Mouse (Mus musculus) CH12.LX (cell line): Measurements from ENCODE around the gene Ebf1. TPM values are rescaled to one million over a fixed set of nuclear protein-coding genes. Genes with fewer than 3 reads are reported as not detected.

Source experiments
- DNase-seq: peaks from one replicate; pipeline ENCODE4 v3.0.0-alpha.2; 2013; ENCODE audit errors: extremely low read depth
- H3K27ac ChIP-seq: 2 replicates; pipeline ENCODE4 v1.5.1; 2012; ENCODE audit warnings: low read depth, mild to moderate bottlenecking, control low read depth, moderate library complexity; ENCODE audit not compliant: insufficient read depth
- H3K27me3 ChIP-seq: replicated peaks from 2 replicates; pipeline ENCODE3; 2012; ENCODE audit warnings: inconsistent platforms
- H3K36me3 ChIP-seq, 2 experiments: replicated peaks in 1 of 2; 2 replicates each; pipeline versions ENCODE3 to v1.6.1; 2012; ENCODE audit warnings: inconsistent platforms in 1 of 2, low read length in 1 of 2, mild to moderate bottlenecking in 1 of 2, mixed read lengths in 1 of 2, moderate library complexity in 1 of 2; ENCODE audit not compliant: control insufficient read depth in 1 of 2, insufficient read depth in 1 of 2
- H3K4me1 ChIP-seq, 2 experiments: 2 replicates each; pipeline ENCODE4 v1.6.1; 2012; ENCODE audit warnings: inconsistent platforms in 1 of 2, moderate library complexity in 1 of 2; ENCODE audit not compliant: insufficient read depth in 2 of 2, control insufficient read depth in 1 of 2
- H3K4me2 ChIP-seq: 2 replicates; pipeline ENCODE4 v1.6.1; 2012; ENCODE audit warnings: low read depth, mild to moderate bottlenecking, control low read depth; ENCODE audit not compliant: poor library complexity, insufficient read depth, severe bottlenecking
- H3K4me3 ChIP-seq, 3 experiments: fragments of 150-350 bp in 1 of 3; sonication (generic) in 1 of 3; replicated peaks in 1 of 3; 2 replicates each; pipeline versions ENCODE3 to v1.5.1; 2011 to 2012; ENCODE audit warnings: low read depth in 2 of 3, low read length in 2 of 3, mild to moderate bottlenecking in 2 of 3, moderate library complexity in 2 of 3, control low read depth in 1 of 3, improper control_type of control experiment in 1 of 3, inconsistent platforms in 1 of 3, mixed read lengths in 1 of 3; ENCODE audit not compliant: poor library complexity in 1 of 3
- H3K79me2 ChIP-seq: replicated peaks from 2 replicates; pipeline ENCODE4 v1.6.1; 2012; ENCODE audit warnings: mild to moderate bottlenecking, moderate library complexity; ENCODE audit not compliant: control insufficient read depth, poor library complexity, insufficient read depth, severe bottlenecking; ENCODE audit errors: extremely low read depth
- H3K9ac ChIP-seq: 2 replicates; pipeline ENCODE4 v1.6.1; 2012; ENCODE audit warnings: low read depth, mild to moderate bottlenecking, control low read depth, moderate library complexity; ENCODE audit not compliant: insufficient read depth
- H3K9me3 ChIP-seq: replicated peaks from 2 replicates; pipeline ENCODE3; 2012; ENCODE audit warnings: low read length, inconsistent platforms, mixed read lengths
- CHD2 ChIP-seq: IDR thresholded peaks from 2 replicates; pipeline ENCODE4 v1.6.1; 2011; ENCODE audit warnings: low read length, improper control_type of control experiment
- CTCF ChIP-seq, 2 experiments: IDR thresholded peaks in 1 of 2; conservative IDR thresholded peaks in 1 of 2; 2 replicates each; pipeline ENCODE4 v1.5.1; 2011 to 2012; ENCODE audit warnings: low read depth in 2 of 2, low read length in 2 of 2, improper control_type of control experiment in 1 of 2, inconsistent platforms in 1 of 2, mild to moderate bottlenecking in 1 of 2, moderate library complexity in 1 of 2
- E2F4 ChIP-seq: IDR thresholded peaks from 2 replicates; pipeline ENCODE4 v1.6.1; 2011; ENCODE audit warnings: low read depth, low read length, improper control_type of control experiment; ENCODE audit not compliant: insufficient replicate concordance
- ELF1 ChIP-seq: IDR thresholded peaks from 2 replicates; pipeline ENCODE4 v1.6.1; 2014; ENCODE audit warnings: low read depth, mild to moderate bottlenecking, inconsistent platforms, low read length, improper control_type of control experiment
- ETS1 ChIP-seq: conservative IDR thresholded peaks from 2 replicates; pipeline ENCODE4 v1.6.1; 2012; ENCODE audit warnings: low read depth, mild to moderate bottlenecking, inconsistent platforms, low read length, improper control_type of control experiment, moderate library complexity
- JUND ChIP-seq: conservative IDR thresholded peaks from 2 replicates; pipeline ENCODE4 v1.6.1; 2011; ENCODE audit warnings: low read depth, low read length, improper control_type of control experiment
- MAFK ChIP-seq: IDR thresholded peaks from 2 replicates; pipeline ENCODE4 v1.6.1; 2011; ENCODE audit warnings: low read length, improper control_type of control experiment; ENCODE audit not compliant: insufficient replicate concordance
- MAZ ChIP-seq: IDR thresholded peaks from 2 replicates; pipeline ENCODE4 v1.6.1; 2012; ENCODE audit warnings: low read depth, mild to moderate bottlenecking, inconsistent platforms, low read length, improper control_type of control experiment, moderate library complexity
- MEF2A ChIP-seq: IDR thresholded peaks from 2 replicates; pipeline ENCODE4 v1.6.1; 2014; ENCODE audit warnings: low read depth, mild to moderate bottlenecking, inconsistent platforms, low read length, improper control_type of control experiment, borderline replicate concordance
- MYC ChIP-seq: IDR thresholded peaks from 2 replicates; pipeline ENCODE4 v1.6.1; 2011; ENCODE audit warnings: low read depth, mild to moderate bottlenecking, improper control_type of control experiment, low read length
- NELFE ChIP-seq: IDR thresholded peaks from 2 replicates; pipeline ENCODE4 v1.6.1; 2011; ENCODE audit warnings: low read depth, low read length, improper control_type of control experiment
- NRF1 ChIP-seq: IDR thresholded peaks from 2 replicates; pipeline ENCODE4 v1.6.1; 2014; ENCODE audit warnings: low read depth, mild to moderate bottlenecking, inconsistent platforms, low read length, improper control_type of control experiment, moderate library complexity
- POLR2AphosphoS2 ChIP-seq: IDR thresholded peaks from 2 replicates; pipeline ENCODE4 v1.6.1; 2011; ENCODE audit warnings: low read depth, low read length, improper control_type of control experiment
- RCOR1 ChIP-seq: conservative IDR thresholded peaks from 2 replicates; pipeline ENCODE4 v1.6.1; 2012; ENCODE audit warnings: low read depth, mild to moderate bottlenecking, inconsistent platforms, low read length, improper control_type of control experiment
- SIN3A ChIP-seq: IDR thresholded peaks from 2 replicates; pipeline ENCODE4 v1.6.1; 2012; ENCODE audit warnings: low read length, improper control_type of control experiment, inconsistent platforms
- TBP ChIP-seq: conservative IDR thresholded peaks from 2 replicates; pipeline ENCODE4 v1.6.1; 2011; ENCODE audit warnings: low read depth, low read length, improper control_type of control experiment
- TCF12 ChIP-seq: IDR thresholded peaks from 2 replicates; pipeline ENCODE4 v1.6.1; 2014; ENCODE audit warnings: low read depth, mild to moderate bottlenecking, inconsistent platforms, low read length, improper control_type of control experiment
- UBTF ChIP-seq: IDR thresholded peaks from 2 replicates; pipeline ENCODE4 v1.6.1; 2012; ENCODE audit warnings: low read depth, mild to moderate bottlenecking, inconsistent platforms, low read length, improper control_type of control experiment, moderate library complexity
- USF1 ChIP-seq: IDR thresholded peaks from 2 replicates; pipeline ENCODE4 v1.6.1; 2014; ENCODE audit warnings: low read depth, mild to moderate bottlenecking, inconsistent platforms, low read length, improper control_type of control experiment
- ZC3H11A ChIP-seq: IDR thresholded peaks from 2 replicates; pipeline ENCODE4 v1.6.1; 2012; ENCODE audit warnings: low read depth, mild to moderate bottlenecking, inconsistent platforms, low read length, improper control_type of control experiment
- ZKSCAN1 ChIP-seq: IDR thresholded peaks from 2 replicates; pipeline ENCODE4 v1.6.1; 2012; ENCODE audit warnings: low read depth, inconsistent platforms, low read length, improper control_type of control experiment, borderline replicate concordance
- ZMIZ1 ChIP-seq: IDR thresholded peaks from 2 replicates; pipeline ENCODE4 v1.6.1; 2012; ENCODE audit warnings: low read depth, mild to moderate bottlenecking, inconsistent platforms, low read length, improper control_type of control experiment
- dilution Hi-C: fragments of 300-500 bp; cut with MboI; formaldehyde crosslinking; loops from 2 replicates; pipeline ENCODE4 v1.14.3; 2020; ENCODE audit warnings: low sequenced_read_pairs; ENCODE audit not compliant: extremely low pct_unique_long_range_greater_than_20kb, extremely low pct_ligation_motif_present
- in situ Hi-C: fragments of 300-500 bp; cut with MboI; formaldehyde crosslinking; loops from 3 replicates; pipeline ENCODE4 v1.14.3; 2019; ENCODE audit warnings: low sequenced_read_pairs, low pct_ligation_motif_present, low pct_unique_long_range_greater_than_20kb, mixed read lengths
- polyA plus RNA-seq: library from polyadenylated mRNA; unstranded; fragments of >175 nt; gene quantifications from 2 replicates; pipeline ENCODE4 v1.2.1, GENCODE M21; 2012; ENCODE audit warnings: low read depth; ENCODE audit not compliant: insufficient read length
- total RNA-seq, 2 experiments: library from RNA; depleted of rRNA; stranded (reverse); fragments of 300-350 nt in 1 of 2; fragments of >200 nt in 1 of 2; gene quantifications; 2 replicates each; pipeline ENCODE4 v1.2.3; 2012 to 2014

The Ebf1 gene
- total and polyA plus RNA-seq, 3 experiments = 37.8 to 60.7 (median 42.8) TPM

DNA sequence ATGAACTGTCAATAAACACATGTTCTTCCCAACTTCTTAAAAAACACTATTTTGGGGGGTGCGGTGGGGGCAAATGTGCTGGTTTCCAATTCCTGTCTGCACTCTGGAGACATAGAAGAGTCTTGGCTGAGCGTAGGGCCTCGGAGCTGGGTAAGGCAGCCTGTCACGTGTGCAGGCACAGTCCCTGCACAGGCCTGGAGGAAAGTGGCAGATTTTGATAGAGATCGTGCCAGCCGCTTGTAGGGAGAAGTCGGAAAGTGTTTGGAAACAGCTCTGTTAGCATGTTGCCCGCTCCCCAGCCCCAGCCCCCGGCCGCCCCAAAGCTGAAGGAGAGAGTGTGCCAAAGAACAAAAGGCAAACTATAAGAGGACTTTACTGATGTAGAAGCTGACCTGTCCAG is 121.7 kb downstream of the Ebf1 start:
- Histone ChIP-seq H3K27me3 (no peaks in the 10 kb centered on the region), H3K36me3 (peaks cover 15 to 56% of the 10 kb centered on the region in 2 experiments), H3K4me3 (no peak overlapping the region), H3K9me3 (no peaks in the 10 kb centered on the region), H3K4me2 (no peak overlapping the region), H3K4me1 (peaks cover 0 to 24% of the 10 kb centered on the region in 2 experiments; a peak in 2 of 4 replicates), H3K79me2 (peaks cover 23% of the 10 kb centered on the region), H3K27ac (no peak overlapping the region), H3K9ac (no peak overlapping the region)
- TF ChIP-seq ZMIZ1 (no peak), ETS1 (no peak), RCOR1 (no peak), TCF12 (no peak), ZKSCAN1 (no peak), SIN3A (no peak), CTCF (conservative IDR thresholded peaks at IDR 0.05 in 1 of 2, IDR thresholded peaks at IDR 0.05 in 1 of 2; ENCODE audit: low read depth in 2 of 2, low read length in 2 of 2) (no peak), ZC3H11A (no peak), CHD2 (no peak), MYC (no peak), MEF2A (no peak), MAFK (no peak), NELFE (no peak), USF1 (no peak), ELF1 (no peak), E2F4 (no peak), TBP (no peak), MAZ (no peak), JUND (no peak), UBTF (no peak)
- in situ Hi-C loops = no loop called here
- dilution Hi-C loops = no loop called here
- no peak for DNase-seq

DNA sequence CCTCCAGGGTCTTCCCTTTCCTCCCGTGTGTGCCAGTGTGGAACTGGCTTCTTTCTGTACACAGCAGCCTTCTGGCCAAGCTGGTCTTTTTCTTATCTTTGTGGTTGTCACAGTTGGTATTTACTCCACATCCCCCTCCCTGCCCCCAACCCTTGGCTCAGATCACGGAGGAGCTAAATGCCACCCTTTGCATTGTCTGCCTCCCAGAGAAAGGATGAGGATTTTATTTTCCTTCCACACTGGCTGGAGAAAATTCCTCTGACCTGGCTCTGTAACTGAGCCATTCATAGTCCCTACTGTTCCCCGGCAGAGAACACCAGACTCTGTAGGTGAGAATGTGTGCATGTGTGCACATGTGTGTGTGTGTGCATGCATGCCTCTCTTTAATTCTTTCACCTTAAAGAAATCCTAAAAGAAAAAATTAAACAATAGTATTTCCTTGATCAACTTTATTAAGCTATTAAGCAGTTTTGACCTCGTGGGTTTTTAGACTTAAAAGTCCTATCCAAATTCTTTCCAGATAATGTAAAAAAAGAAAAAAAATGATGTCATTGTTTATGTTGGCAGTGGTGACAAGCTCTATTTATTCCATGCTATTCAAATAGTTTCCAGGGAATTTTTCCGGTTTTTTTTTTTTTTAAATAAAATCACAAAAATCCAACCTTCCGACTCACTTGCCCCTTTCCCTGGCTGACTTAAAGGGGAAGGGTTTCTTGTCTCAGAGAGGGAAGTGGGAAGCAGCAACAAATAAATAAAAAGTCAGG is 123.3 kb downstream of the Ebf1 start:
- H3K9ac ChIP-seq = no peak overlapping the region
- H3K4me3 ChIP-seq = no peak overlapping the region
- peaks cover 6 to 40% of the 10 kb centered on the region in 2 experiments; a peak in 3 of 4 replicates for H3K4me1 ChIP-seq
- H3K4me2 ChIP-seq = no peak overlapping the region
- peaks cover 23% of the 10 kb centered on the region; the same call in 1 of the 2 replicates for H3K79me2 ChIP-seq
- no peak for DNase-seq
- no peak overlapping the region for H3K27ac ChIP-seq
- no peaks in the 10 kb centered on the region for H3K27me3 ChIP-seq
- peaks cover 9 to 45% of the 10 kb centered on the region in 2 experiments for H3K36me3 ChIP-seq
- H3K9me3 ChIP-seq = no peaks in the 10 kb centered on the region
- in situ Hi-C loops = no loop called here
- no peak for TF ChIP-seq ZC3H11A
- no peak for TF ChIP-seq NRF1
- no peak for TF ChIP-seq POLR2AphosphoS2
- no peak for TF ChIP-seq TBP
- TF ChIP-seq ETS1 = no peak
- TF ChIP-seq E2F4 = no peak
- TF ChIP-seq CHD2 = no peak
- dilution Hi-C loops = no loop called here
